Mouse (Mus musculus) erythroblast, embryonic 14.5 days (primary cell): ENCODE measurements around the gene G6pc3. TPM values are rescaled to one million over a fixed set of nuclear protein-coding genes. Genes with fewer than 3 reads are reported as not detected.

Experiments used
- H3K27me3 ChIP-seq: 2 replicates; pipeline ENCODE4 v1.6.1; 2012; ENCODE audit warnings: inconsistent platforms; ENCODE audit not compliant: control insufficient read depth
- H3K36me3 ChIP-seq: 2 replicates; pipeline ENCODE4 v1.6.1; 2012; ENCODE audit warnings: mild to moderate bottlenecking, inconsistent platforms; ENCODE audit not compliant: control insufficient read depth
- H3K4me1 ChIP-seq: 2 replicates; pipeline ENCODE4 v1.6.1; 2012; ENCODE audit warnings: inconsistent platforms; ENCODE audit not compliant: control insufficient read depth
- H3K4me3 ChIP-seq: replicated peaks from 2 replicates; pipeline ENCODE3; 2012; ENCODE audit warnings: moderate library complexity, mild to moderate bottlenecking, inconsistent platforms
- H3K9me3 ChIP-seq: 2 replicates; pipeline ENCODE4 v1.6.1; 2012; ENCODE audit warnings: low read length, inconsistent platforms, mixed read lengths; ENCODE audit not compliant: control insufficient read depth
- GATA1 ChIP-seq: IDR thresholded peaks from 2 replicates; pipeline ENCODE4 v1.6.1; 2012; ENCODE audit warnings: low read length, inconsistent platforms, mixed read lengths
- TAL1 ChIP-seq: IDR thresholded peaks from 3 replicates; pipeline ENCODE4 v1.6.1; 2012; ENCODE audit warnings: low read length, inconsistent platforms, mixed read lengths
- polyA plus RNA-seq: library from polyadenylated mRNA; stranded (reverse); fragments of >175 nt; gene quantifications from 2 replicates; pipeline ENCODE4 v1.2.3, GENCODE M21; 2012

The G6pc3 gene
- polyA plus RNA-seq, 1 experiment: 0.50 TPM

GRCm38 (mm10) chr11:102215511-102215910 lies 26.1 kb downstream of the G6pc3 start:
- TF ChIP-seq TAL1: no peak
- no peak for TF ChIP-seq GATA1
- H3K4me3 ChIP-seq: no peak overlapping the region
- H3K27me3 ChIP-seq: peaks cover 11% of the 10 kb centered on the region
- H3K9me3 ChIP-seq: no peaks in the 10 kb centered on the region
- no peaks in the 10 kb centered on the region for H3K36me3 ChIP-seq
- peaks cover 26% of the 10 kb centered on the region for H3K4me1 ChIP-seq

GRCm38 (mm10) chr11:102216056-102216885 lies 26.9 kb downstream of the G6pc3 start:
- H3K36me3 ChIP-seq: no peaks in the 10 kb centered on the region
- H3K4me1 ChIP-seq: peaks cover 27% of the 10 kb centered on the region
- H3K4me3 ChIP-seq: no peak overlapping the region
- TF ChIP-seq TAL1 (no peak), GATA1 (no peak)
- no peaks in the 10 kb centered on the region for H3K9me3 ChIP-seq
- H3K27me3 ChIP-seq: peaks cover 11% of the 10 kb centered on the region

GRCm38 (mm10) chr11:102216886-102217240 lies 27.4 kb downstream of the G6pc3 start:
- H3K9me3 ChIP-seq: no peaks in the 10 kb centered on the region
- H3K4me1 ChIP-seq: peaks cover 27% of the 10 kb centered on the region
- H3K4me3 ChIP-seq: no peak overlapping the region
- TF ChIP-seq TAL1: no peak
- no peak for TF ChIP-seq GATA1
- no peaks in the 10 kb centered on the region for H3K36me3 ChIP-seq
- H3K27me3 ChIP-seq: peaks cover 13% of the 10 kb centered on the region

GRCm38 (mm10) chr11:102217396-102217795 lies 28.0 kb downstream of the G6pc3 start:
- Histone ChIP-seq H3K27me3 (peaks cover 14% of the 10 kb centered on the region), H3K4me3 (peak overlapping the region; percentile 8), H3K9me3 (no peaks in the 10 kb centered on the region), H3K4me1 (peaks cover 27% of the 10 kb centered on the region), H3K36me3 (no peaks in the 10 kb centered on the region)
- no peak for TF ChIP-seq TAL1
- TF ChIP-seq GATA1: no peak

- Histone ChIP-seq H3K4me1 (peaks cover 27% of the 10 kb centered on the region), H3K36me3 (no peaks in the 10 kb centered on the region), H3K9me3 (no peaks in the 10 kb centered on the region), H3K27me3 (peaks cover 14% of the 10 kb centered on the region), H3K4me3 (peak overlapping the region; percentile 57)
- TF ChIP-seq TAL1 (no peak), GATA1 (no peak)
Measured at GRCm38 (mm10) chr11:102217876-102218430, 28.5 kb downstream of the G6pc3 start.

- TF ChIP-seq TAL1 (no peak), GATA1 (no peak)
- peak overlapping the region; percentile 57 for H3K4me3 ChIP-seq
- H3K27me3 ChIP-seq: peaks cover 20% of the 10 kb centered on the region
- H3K36me3 ChIP-seq: no peaks in the 10 kb centered on the region
- H3K9me3 ChIP-seq: no peaks in the 10 kb centered on the region
- peaks cover 33% of the 10 kb centered on the region for H3K4me1 ChIP-seq
Measured at GRCm38 (mm10) chr11:102218783-102219182, 29.4 kb downstream of the G6pc3 start.

- H3K9me3 ChIP-seq: no peaks in the 10 kb centered on the region
- TF ChIP-seq GATA1: no peak
- TF ChIP-seq TAL1: no peak
- peak overlapping the region; percentile 57 for H3K4me3 ChIP-seq
- peaks cover 26% of the 10 kb centered on the region for H3K27me3 ChIP-seq
- peaks cover 40% of the 10 kb centered on the region for H3K4me1 ChIP-seq
- H3K36me3 ChIP-seq: no peaks in the 10 kb centered on the region
Measured at GRCm38 (mm10) chr11:102219247-102219993, 30.0 kb downstream of the G6pc3 start.

GRCm38 (mm10) chr11:102219994-102220346 lies 30.6 kb downstream of the G6pc3 start:
- TF ChIP-seq TAL1 (no peak), GATA1 (no peak)
- H3K9me3 ChIP-seq: no peaks in the 10 kb centered on the region
- peaks cover 32% of the 10 kb centered on the region for H3K27me3 ChIP-seq
- H3K36me3 ChIP-seq: no peaks in the 10 kb centered on the region
- peaks cover 45% of the 10 kb centered on the region for H3K4me1 ChIP-seq
- H3K4me3 ChIP-seq: no peak overlapping the region

GRCm38 (mm10) chr11:102220451-102220850 lies 31.0 kb downstream of the G6pc3 start:
- Histone ChIP-seq H3K9me3 (no peaks in the 10 kb centered on the region), H3K27me3 (peaks cover 37% of the 10 kb centered on the region), H3K4me3 (no peak overlapping the region), H3K36me3 (no peaks in the 10 kb centered on the region), H3K4me1 (peaks cover 47% of the 10 kb centered on the region)
- TF ChIP-seq TAL1: no peak
- no peak for TF ChIP-seq GATA1
